Mouse (Mus musculus) heart, embryonic 11.5 days (tissue): ENCODE data around the gene Hoxa6. TPM values are rescaled to one million over a fixed set of nuclear protein-coding genes. Genes with fewer than 3 reads are reported as not detected.
A peak's percentile ranks its signal among the peaks of the same experiment; 100 is the strongest.

Experiments
- ATAC-seq: fragments of 200-750 bp; cut with Nextera tagmentation; replicated peaks from 2 replicates; pipeline ENCODE4 v1.8.0; 2017; ENCODE audit warnings: moderate library complexity; ENCODE audit not compliant: insufficient number of reproducible peaks, low FRiP score, low TSS enrichment
- H3K27ac ChIP-seq: fragments of 300-500 bp; sonication (generic); 2 replicates; pipeline ENCODE4 v1.5.1; 2014; ENCODE audit warnings: mild to moderate bottlenecking, low read depth, low read length
- H3K27me3 ChIP-seq: fragments of 300-500 bp; sonication (generic); 2 replicates; pipeline ENCODE4 v1.6.1; 2014; ENCODE audit warnings: mild to moderate bottlenecking, low read length, mixed read lengths; ENCODE audit not compliant: control insufficient read depth, insufficient read depth
- H3K36me3 ChIP-seq: fragments of 300-500 bp; sonication (generic); 2 replicates; pipeline ENCODE4 v1.6.1; 2014; ENCODE audit warnings: mild to moderate bottlenecking, low read length, moderate library complexity, mixed read lengths; ENCODE audit not compliant: control insufficient read depth, insufficient read depth
- H3K4me1 ChIP-seq: fragments of 300-500 bp; sonication (generic); 2 replicates; pipeline ENCODE4 v1.6.1; 2014; ENCODE audit warnings: low read length; ENCODE audit not compliant: control insufficient read depth, insufficient read depth
- H3K4me2 ChIP-seq: fragments of 300-500 bp; sonication (generic); 2 replicates; pipeline ENCODE4 v1.6.1; 2014; ENCODE audit warnings: mild to moderate bottlenecking, moderate library complexity
- H3K4me3 ChIP-seq: fragments of 300-500 bp; sonication (generic); 2 replicates; pipeline ENCODE4 v1.5.1; 2014; ENCODE audit warnings: low read depth, low read length
- H3K9ac ChIP-seq: fragments of 300-500 bp; sonication (generic); 2 replicates; pipeline ENCODE4 v1.6.1; 2014; ENCODE audit warnings: mild to moderate bottlenecking, low read depth, low read length, moderate library complexity
- H3K9me3 ChIP-seq: fragments of 300-500 bp; sonication (generic); replicated peaks from 2 replicates; pipeline ENCODE4 v1.6.1; 2016; ENCODE audit warnings: low read length; ENCODE audit not compliant: control insufficient read depth
- WGBS: fragments of 180-500 bp; shearing (Covaris S2); extraction: QIAGEN DNeasy Blood & Tissue Kit; methylation state at CpG from one replicate; pipeline ENCODE4 v1.1.7; 2014; ENCODE audit not compliant: insufficient replicate concordance; 5-methylcytosine and 5-hydroxymethylcytosine counted together
- polyA plus RNA-seq: library from polyadenylated mRNA; unstranded; fragments of >200 nt; fragmentation: Nextera tagmentation; extraction: Ambion mirVana; gene quantifications from 2 replicates; pipeline ENCODE4 v1.2.1, GENCODE M21; 2014

The Hoxa6 gene
- polyA plus RNA-seq, 1 experiment from 2014 or later = not detected

DNA sequence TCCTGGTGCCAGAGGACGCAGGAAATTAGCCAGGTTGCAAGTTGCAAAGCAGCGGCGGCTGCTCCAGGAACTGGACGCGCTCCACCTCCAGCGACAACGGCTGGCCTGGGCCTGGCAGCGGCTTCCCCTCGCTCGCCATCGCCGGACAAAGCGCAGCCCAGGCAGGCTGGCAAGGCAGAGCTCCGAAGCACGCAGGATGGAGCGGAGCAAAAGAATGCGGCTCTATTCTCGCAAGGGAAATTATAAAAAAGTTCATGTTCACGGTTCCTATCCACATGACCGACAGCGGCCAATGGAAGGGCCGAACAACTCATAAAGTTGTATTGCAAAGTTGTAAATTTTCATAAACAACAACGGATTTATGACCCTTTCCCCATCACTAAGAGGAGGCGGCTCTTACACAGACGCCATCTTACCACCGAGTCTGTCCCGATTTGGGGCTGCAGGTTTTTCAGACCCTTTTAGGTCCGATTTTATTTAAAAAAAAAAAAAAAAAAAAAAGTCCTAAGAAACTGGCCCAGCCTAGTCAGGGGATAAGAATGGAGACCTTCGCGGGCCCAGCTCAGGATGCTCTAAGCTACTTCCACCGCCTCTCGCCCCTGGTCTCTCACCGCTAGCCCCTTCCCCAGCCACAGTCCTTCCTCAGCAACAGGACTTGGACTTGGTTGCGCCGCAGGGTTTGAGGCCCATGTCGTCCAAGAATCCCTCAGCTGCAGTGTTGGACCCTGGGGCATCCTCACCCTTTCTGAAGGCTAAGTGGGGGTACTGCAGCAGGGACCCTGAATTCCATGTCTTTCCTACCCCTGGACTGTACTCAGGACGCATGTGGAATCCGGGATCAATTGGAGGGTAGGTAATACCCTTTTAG is 4.8 kb upstream of the Hoxa6 start, which contains the start of the genes Hoxa3 and Gm28308:
Hoxa3 (minus strand) TSS at position 218 of the 868 bp plus-strand sequence.
Gm28308 (minus strand) TSS at position 221 of the 868 bp plus-strand sequence.
- Histone ChIP-seq H3K27me3 (peaks cover 99% of the 10 kb centered on the region), H3K9ac (no peak within 1 kb of the TSS)

DNA sequence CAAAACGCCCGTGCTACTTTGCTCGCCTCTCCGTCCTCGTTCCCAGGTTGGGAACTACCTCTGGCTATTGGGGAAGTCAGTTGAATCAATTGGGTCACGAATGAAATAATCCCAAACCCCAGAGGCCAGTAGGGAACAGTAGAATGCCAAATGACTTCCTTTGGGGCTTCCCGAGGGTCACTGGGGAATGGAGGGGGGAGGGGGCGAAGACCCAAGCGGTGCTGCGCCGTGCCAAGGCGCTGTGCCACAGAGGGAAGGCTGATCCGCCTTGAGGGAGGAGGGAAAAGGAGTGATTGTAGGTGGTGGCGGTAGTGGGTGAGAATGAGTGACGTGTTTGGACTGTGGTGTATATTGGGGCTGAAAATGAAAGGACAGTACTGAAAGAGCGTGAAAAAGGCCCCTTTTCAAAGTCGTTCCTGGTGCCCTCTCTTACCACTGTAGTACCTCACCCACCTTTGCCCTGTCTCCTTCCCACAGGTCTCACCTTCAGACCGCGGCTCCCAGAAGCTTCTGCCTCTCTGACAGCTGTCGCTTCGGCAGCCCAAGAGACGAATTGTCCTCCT is 4.1 kb upstream of the Hoxa6 start:
- Histone ChIP-seq H3K4me1 (peaks cover 13% of the 10 kb centered on the region), H3K27ac (no peak overlapping the region)

More for the DNA sequence above, 4.8 kb upstream of the Hoxa6 start, which contains the start of the genes Hoxa3 and Gm28308:
- H3K36me3 ChIP-seq = no peaks in the 10 kb centered on the region
- H3K4me3 ChIP-seq = peak within 1 kb of the TSS; percentile 26
- peaks cover 13% of the 10 kb centered on the region for H3K4me1 ChIP-seq
- no peaks in the 10 kb centered on the region for H3K9me3 ChIP-seq
- WGBS = 2% methylated on average over 38 of the region's 38 CpGs
- ATAC-seq = no peak
- H3K27ac ChIP-seq = no peak within 1 kb of the TSS
- H3K4me2 ChIP-seq = peak within 1 kb of the TSS; percentile 40

GRCm38 (mm10) chr6:52211961-52212360 is 3.4 kb upstream of the Hoxa6 start:
- H3K36me3 ChIP-seq = no peaks in the 10 kb centered on the region
- peaks cover 99% of the 10 kb centered on the region for H3K27me3 ChIP-seq
- H3K9me3 ChIP-seq = no peaks in the 10 kb centered on the region
- no peak for ATAC-seq
- 3% methylated on average over 13 of the region's 13 CpGs for WGBS
- no peak overlapping the region for H3K27ac ChIP-seq
- peak overlapping the region; percentile 21 for H3K4me3 ChIP-seq
- H3K4me2 ChIP-seq = peak overlapping the region; percentile 24
- H3K4me1 ChIP-seq = peaks cover 12% of the 10 kb centered on the region
- no peak overlapping the region for H3K9ac ChIP-seq

More for the DNA sequence above, 4.1 kb upstream of the Hoxa6 start:
- peaks cover 99% of the 10 kb centered on the region for H3K27me3 ChIP-seq
- H3K9ac ChIP-seq = no peak overlapping the region
- peak overlapping the region; percentile 26 for H3K4me3 ChIP-seq
- peak overlapping the region; percentile 40 for H3K4me2 ChIP-seq
- H3K9me3 ChIP-seq = no peaks in the 10 kb centered on the region
- under 1% methylated on average over 22 of the region's 22 CpGs for WGBS
- no peaks in the 10 kb centered on the region for H3K36me3 ChIP-seq
- ATAC-seq = no peak

GRCm38 (mm10) chr6:52211170-52211935 is 2.8 kb upstream of the Hoxa6 start:
- peaks cover 9% of the 10 kb centered on the region for H3K4me1 ChIP-seq
- H3K4me2 ChIP-seq = peak overlapping the region; percentile 24
- H3K4me3 ChIP-seq = peak overlapping the region; percentile 21; the same call in 1 of the 2 replicates
- no peak overlapping the region for H3K9ac ChIP-seq
- H3K27me3 ChIP-seq = peaks cover 99% of the 10 kb centered on the region
- no peaks in the 10 kb centered on the region for H3K9me3 ChIP-seq
- no peak overlapping the region for H3K27ac ChIP-seq
- H3K36me3 ChIP-seq = no peaks in the 10 kb centered on the region
- 0 out of 2 replicates have a peak, but pooled peaks have one; percentile 23 for ATAC-seq
- 2% methylated on average over 37 of the region's 37 CpGs for WGBS

DNA sequence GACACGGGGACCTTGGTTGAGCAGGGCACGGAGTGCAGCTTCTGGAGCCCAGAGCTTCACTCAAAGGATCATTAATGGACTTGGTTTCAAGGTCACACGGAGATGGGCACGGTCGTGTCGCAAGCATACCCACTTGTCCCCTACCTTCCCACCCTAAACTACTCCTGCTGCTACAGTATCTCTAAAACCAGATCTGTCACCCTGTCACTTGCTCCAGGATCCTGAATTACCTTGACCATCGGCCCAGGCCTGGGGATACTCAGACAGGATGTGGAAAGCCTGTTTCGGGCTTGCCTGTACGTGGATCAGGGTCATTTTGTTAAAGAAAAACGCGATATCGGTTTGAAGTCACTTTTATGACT is 1.1 kb upstream of the Hoxa6 start:
- Histone ChIP-seq H3K27me3 (peaks cover 99% of the 10 kb centered on the region), H3K4me2 (no peak overlapping the region), H3K9ac (no peak overlapping the region), H3K27ac (no peak overlapping the region), H3K4me1 (peaks cover 10% of the 10 kb centered on the region), H3K36me3 (no peaks in the 10 kb centered on the region), H3K9me3 (no peaks in the 10 kb centered on the region), H3K4me3 (no peak overlapping the region)
- ATAC-seq = no peak
- 7% methylated on average over 12 of the region's 12 CpGs for WGBS

DNA sequence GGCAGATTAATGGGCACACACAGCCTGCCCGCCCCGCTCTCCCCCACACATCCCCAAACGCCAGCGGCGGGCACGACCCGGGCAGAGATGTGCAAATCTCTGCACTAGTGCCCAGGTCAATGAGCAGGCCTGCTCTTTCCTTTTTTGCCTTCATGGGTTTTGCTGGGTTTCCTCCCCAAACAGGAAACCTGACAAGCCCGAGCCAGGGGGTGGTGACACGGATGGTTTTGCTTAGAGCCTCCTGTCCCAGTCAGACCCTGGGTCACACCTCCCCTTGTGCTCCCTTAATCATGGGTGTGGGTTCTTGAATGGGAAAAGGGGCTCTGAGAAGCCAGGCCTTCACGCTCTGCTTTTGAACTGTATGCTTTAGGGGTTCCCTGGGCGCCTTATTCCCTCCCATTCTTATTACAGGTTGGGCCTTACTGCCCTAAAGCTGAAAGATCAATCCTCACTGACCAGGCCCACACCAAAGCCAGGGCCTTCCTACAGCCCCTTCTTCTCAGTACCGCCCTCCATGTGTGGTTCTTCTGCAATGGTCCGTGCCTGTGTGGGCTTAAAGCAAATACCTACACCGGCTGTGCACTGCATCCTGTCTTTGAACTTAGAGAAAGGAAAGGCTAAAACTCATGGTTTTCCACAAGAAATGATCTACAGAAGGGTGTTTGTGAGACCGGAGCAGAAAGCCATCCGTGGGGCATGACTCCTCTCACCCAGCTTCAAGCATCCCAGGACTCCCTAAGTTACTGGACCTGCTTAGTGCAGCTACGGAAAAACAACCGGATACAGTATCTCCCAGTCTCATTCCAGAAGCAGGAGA is 554 bp upstream of the Hoxa6 start:
- peak overlapping the region; percentile 18; the same call in 1 of the 2 replicates for H3K4me3 ChIP-seq
- H3K9ac ChIP-seq = no peak overlapping the region
- peak overlapping the region; percentile 45 for H3K4me2 ChIP-seq
- no peak overlapping the region for H3K27ac ChIP-seq
- 4% methylated on average over 18 of the region's 18 CpGs for WGBS
- no peak for ATAC-seq
- H3K27me3 ChIP-seq = peaks cover 99% of the 10 kb centered on the region
- no peaks in the 10 kb centered on the region for H3K36me3 ChIP-seq
- peaks cover 14% of the 10 kb centered on the region for H3K4me1 ChIP-seq
- H3K9me3 ChIP-seq = no peaks in the 10 kb centered on the region

DNA sequence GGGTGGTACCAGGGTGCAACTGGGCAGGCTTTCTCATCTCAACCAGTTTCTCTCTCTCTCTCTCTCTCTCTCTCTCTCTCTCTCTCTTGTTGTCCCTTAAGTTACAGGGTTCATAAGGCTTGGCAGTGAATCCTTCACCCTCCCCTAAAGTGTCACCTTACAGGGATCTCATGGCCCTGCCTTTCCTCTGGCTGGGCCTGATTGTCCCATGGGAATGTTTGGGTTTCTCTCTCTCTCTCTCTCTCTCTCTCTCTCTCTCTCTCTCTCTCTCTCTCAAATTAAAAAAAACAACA is 892 bp downstream of the Hoxa6 start:
- Histone ChIP-seq H3K9ac (no peak overlapping the region), H3K4me1 (peaks cover 16% of the 10 kb centered on the region), H3K4me3 (no peak overlapping the region), H3K9me3 (no peaks in the 10 kb centered on the region), H3K27ac (no peak overlapping the region), H3K36me3 (no peaks in the 10 kb centered on the region), H3K4me2 (no peak overlapping the region), H3K27me3 (peaks cover 99% of the 10 kb centered on the region)
- no peak for ATAC-seq
